Mouse (Mus musculus): ENCODE data around the gene Gse1.

- TF ChIP-seq CTCF (IDR thresholded peaks at IDR 0.05), result no peak
- no peak for TF ChIP-seq EP300 (IDR thresholded peaks at IDR 0.05; ENCODE audit: insufficient read depth, low read depth, low read length)
- TF ChIP-seq POLR2A (IDR thresholded peaks at IDR 0.05; ENCODE audit: insufficient read depth, low read depth, low read length), result no peak
These were observed 36.6 kb upstream of the Gse1 start for GRCm38 (mm10) chr8:120191633-120192032.

All from heart, adult 2 months (tissue).